Mouse (Mus musculus): ENCODE data around the gene Msl2.

The Msl2 gene

GRCm38 (mm10) chr9:101152872-101153271 lies 79.0 kb downstream of the Msl2 start:
- no peak for DNase-seq (ENCODE audit: low spot score)
